Mouse (Mus musculus): ENCODE measurements at regions not wholly inside any gene's neighbourhood (a gene's known extent, or its start where the extent isn't known, plus 50 kb on each side); places are given as distances from the start of the nearest gene placed in this dataset.
A peak's percentile ranks its signal among the peaks of the same experiment; 100 is the strongest.

- no peak for DNase-seq
These were observed 114.3 kb upstream of the Sel1l start for GRCm38 (mm10) chr12:91963239-91963638.

GRCm38 (mm10) chr12:91958086-91958485, 109.1 kb upstream of the Sel1l start:
- DNase-seq = no peak

GRCm38 (mm10) chr12:91956411-91956810, 107.5 kb upstream of the Sel1l start:
- no peak for DNase-seq

GRCm38 (mm10) chr12:91948602-91949167, 99.7 kb upstream of the Sel1l start:
- no peak for DNase-seq

- no peak for DNase-seq
These were observed 99.0 kb upstream of the Sel1l start for GRCm38 (mm10) chr12:91947998-91948397.

- DNase-seq = peak in 1 of 2 experiments; percentile 7
These were observed 97.6 kb upstream of the Sel1l start for GRCm38 (mm10) chr12:91946541-91946940.

GRCm38 (mm10) chr12:91932490-91933361, 83.8 kb upstream of the Sel1l start:
- DNase-seq = peak in 1 of 2 experiments; percentile 31

GRCm38 (mm10) chr12:91931586-91931985, 82.6 kb upstream of the Sel1l start:
- no peak for DNase-seq

GRCm38 (mm10) chr12:91929386-91930054, 80.6 kb upstream of the Sel1l start:
- no peak for DNase-seq

GRCm38 (mm10) chr12:91927576-91927975, 78.6 kb upstream of the Sel1l start:
- DNase-seq = peak; percentile 49 to 65

GRCm38 (mm10) chr12:91915486-91915885, 66.5 kb upstream of the Sel1l start:
- no peak for DNase-seq

- no peak for DNase-seq
These were observed 61.6 kb upstream of the Sel1l start for GRCm38 (mm10) chr12:91910529-91910928.
